Mouse (Mus musculus) left cerebral cortex, postnatal 4 days (tissue): ENCODE measurements at regions not wholly inside any gene's neighbourhood (a gene's known extent, or its start where the extent isn't known, plus 50 kb on each side); places are given as distances from the start of the nearest gene placed in this dataset.
A peak's percentile ranks its signal among the peaks of the same experiment; 100 is the strongest.

Source experiments
- DNase-seq: peaks from one replicate; pipeline ENCODE4 v3.0.0-alpha.2; 2022
- intact Hi-C: fragments of 180-260 bp; cut with DNase I; formaldehyde crosslinking; loops from one replicate; pipeline ENCODE4 v1.15.1; 2025

- no peak for DNase-seq
- intact Hi-C loops: no loop called here
Measured at GRCm38 (mm10) chr19:52878812-52879502, 161.1 kb downstream of the Xpnpep1 start.

GRCm38 (mm10) chr19:52866635-52867034 is 173.4 kb downstream of the Xpnpep1 start:
- intact Hi-C loops: no loop called here

GRCm38 (mm10) chr19:52861576-52861975 is 178.4 kb downstream of the Xpnpep1 start:
- intact Hi-C loops: no loop called here
- no peak for DNase-seq

More at GRCm38 (mm10) chr19:52866635-52867034, 173.4 kb downstream of the Xpnpep1 start:
- no peak for DNase-seq

DNA sequence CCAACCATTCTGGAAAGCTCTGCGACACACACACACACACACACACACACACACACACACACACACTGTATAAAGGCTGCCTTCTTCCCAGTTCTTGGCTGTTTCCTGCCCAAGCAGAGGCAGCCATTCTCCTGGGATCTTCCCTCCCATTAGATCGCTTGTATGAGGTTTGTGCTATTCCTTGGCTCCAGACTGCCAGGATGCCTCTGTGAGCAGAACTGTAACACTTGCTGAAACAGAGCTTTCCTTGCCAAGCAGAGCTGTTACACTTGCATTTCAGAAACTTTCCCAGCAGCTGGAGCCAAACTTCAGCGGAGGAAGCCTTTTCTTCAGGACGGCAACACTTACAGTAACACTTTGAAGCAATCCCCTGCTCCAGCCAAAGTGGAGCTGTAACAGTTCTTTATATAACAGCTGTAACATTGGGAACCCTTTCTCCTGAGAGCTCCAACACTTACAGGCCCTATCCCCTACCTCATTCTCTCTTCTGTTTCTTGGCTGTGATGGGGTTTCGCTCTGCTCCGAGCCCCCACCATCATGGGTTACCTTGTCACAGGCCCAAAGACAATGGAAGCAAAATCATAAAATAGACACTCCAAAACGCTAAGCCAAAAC is 185.8 kb downstream of the Xpnpep1 start:
- peak; percentile 2 for DNase-seq
- intact Hi-C loops: no loop called here

DNA sequence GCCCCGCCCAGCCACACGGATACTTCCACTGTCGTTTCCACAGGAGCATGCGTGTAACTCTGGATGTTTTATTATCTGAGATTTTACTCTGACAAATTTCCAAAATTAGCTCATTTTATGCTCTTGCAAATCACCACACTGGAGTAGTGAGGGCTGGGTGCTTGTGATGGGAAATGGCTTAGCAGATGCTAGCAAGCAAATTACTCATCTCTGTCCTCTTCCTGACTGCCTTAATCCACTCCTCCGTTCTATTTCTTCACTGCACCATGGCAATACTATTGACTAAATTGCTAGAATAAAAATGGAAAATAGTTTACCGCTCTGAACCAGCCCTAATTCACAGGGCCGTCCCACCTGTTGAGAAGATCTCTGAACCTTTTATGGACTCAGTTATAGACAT is 223.8 kb downstream of the Xpnpep1 start:
- intact Hi-C loops: no loop called here
- DNase-seq: no peak

- no peak for DNase-seq
- intact Hi-C loops: no loop called here
Measured at GRCm38 (mm10) chr19:52812046-52812445, 228.0 kb downstream of the Xpnpep1 start.

DNA sequence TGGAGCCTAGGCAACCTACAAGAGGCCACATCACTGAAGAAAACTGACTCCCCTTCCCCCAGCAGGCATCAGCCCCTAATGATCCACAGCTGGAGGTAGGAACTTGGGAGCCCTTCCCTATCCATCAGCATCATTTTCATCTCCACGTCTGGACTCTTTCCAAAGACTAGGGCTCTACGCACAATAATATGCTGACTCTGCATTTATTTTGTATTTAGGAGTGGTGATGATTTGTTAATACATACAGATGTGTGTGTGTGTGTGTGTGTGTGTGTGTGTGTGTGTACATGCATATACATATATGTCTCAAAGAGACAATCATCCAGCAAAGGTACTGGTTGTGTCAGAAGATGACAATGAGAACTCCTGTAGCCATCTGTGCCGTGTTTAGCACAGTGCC is 251.2 kb downstream of the Xpnpep1 start:
- intact Hi-C loops: no loop called here
- DNase-seq: no peak

DNA sequence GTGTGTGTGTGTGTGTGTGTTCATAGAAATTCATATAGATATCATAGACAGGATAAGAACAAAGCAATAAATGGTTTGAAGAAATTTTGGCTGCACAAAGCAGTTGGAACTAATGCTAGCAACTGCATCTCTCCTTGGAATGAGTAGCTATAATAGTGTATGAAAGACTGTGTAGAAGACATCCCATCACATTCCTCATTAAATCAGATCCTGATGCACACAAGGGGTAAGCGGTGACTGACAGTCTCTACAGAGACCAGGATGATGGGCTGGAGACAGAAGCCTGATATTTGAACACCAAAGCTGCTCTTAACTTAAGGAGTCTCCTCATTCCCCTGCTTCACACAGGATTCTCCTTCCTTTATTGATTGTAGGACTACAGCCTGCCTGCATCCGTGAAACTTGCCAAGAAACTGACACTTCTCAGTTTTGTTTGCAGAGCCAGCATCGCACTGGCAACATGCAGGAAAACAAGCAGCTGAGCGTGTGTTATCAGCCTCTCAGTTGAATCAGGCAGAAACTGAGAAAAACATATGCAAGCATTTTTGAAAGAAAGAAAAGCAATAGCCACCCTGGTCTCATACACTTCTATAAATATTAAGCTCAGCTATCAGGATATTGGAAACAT is 271.1 kb downstream of the Xpnpep1 start:
- DNase-seq: peak; percentile 10
- intact Hi-C loops: no loop called here

GRCm38 (mm10) chr19:52768117-52768516 is 271.9 kb downstream of the Xpnpep1 start:
- intact Hi-C loops: no loop called here
- DNase-seq: no peak

GRCm38 (mm10) chr19:52738946-52739345 is 301.1 kb downstream of the Xpnpep1 start:
- DNase-seq: no peak
- intact Hi-C loops: no loop called here

- DNase-seq: no peak
- intact Hi-C loops: no loop called here
Measured at GRCm38 (mm10) chr19:52721776-52722175, 318.2 kb downstream of the Xpnpep1 start.

DNA sequence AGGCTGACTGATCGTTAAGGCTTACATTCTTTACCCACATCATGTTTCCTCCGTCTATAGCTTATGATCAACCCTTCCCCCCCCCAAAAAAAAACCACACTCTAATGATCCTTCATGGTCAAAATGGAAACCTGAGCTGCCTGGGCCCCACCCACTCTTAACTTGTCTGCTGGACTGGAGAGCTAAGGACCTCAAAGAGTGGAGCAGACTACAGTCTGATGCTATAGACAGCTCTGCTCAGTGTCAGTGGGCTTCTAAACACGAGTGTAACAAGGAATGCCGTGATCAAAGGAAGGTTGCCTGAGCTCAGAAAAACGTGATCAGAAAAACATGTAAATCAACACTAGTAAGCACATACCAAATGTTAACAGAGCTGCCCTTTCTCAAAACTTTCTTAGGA is 324.7 kb downstream of the Xpnpep1 start:
- no peak for DNase-seq
- intact Hi-C loops: no loop called here

DNA sequence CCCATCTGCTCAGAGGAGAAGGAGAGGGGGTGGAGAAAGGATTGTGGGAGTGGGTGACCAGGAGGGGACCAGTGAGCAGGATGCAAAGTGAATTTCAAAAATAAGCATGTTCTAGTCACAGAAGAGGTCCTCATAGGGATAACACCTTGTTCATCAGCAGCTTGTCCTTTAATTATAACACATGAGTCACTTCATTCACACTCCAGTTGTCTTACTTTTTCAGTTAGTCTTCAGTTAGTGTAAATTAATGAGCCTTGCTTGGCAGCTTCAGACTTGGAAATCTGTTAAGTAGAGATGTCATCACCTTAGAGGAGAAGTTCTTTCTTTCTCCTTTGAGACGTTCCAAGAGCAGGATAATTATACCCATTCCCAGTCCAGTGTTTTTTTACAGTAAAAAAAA is 332.3 kb downstream of the Xpnpep1 start:
- DNase-seq: no peak
- intact Hi-C loops: no loop called here

DNA sequence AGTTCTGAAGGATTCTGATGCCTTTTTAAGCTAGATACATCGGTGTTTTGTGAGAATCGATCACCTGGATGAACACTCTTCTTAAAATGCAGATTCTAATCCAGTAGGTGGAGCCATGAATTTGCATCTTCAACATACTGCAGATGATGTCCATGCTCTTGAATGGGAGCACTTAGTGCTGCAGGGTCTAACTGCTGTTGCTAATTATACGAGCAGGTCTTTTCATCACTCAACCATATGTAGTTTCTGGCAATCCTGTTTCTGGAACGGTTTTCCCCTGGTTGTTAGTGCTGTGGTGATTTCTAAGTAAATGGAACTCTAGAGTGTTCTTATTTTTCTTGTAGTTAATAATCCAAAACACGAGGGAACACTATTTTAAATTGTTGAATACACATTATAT is 379.0 kb downstream of the Xpnpep1 start:
- intact Hi-C loops: no loop called here
- no peak for DNase-seq

GRCm38 (mm10) chr19:52647066-52648046 is 383.3 kb downstream of the Ins1 start:
- intact Hi-C loops: no loop called here
- DNase-seq: peak; percentile 4

- DNase-seq: no peak
- intact Hi-C loops: no loop called here
Measured at GRCm38 (mm10) chr19:52640228-52640627, 376.1 kb downstream of the Ins1 start.

DNA sequence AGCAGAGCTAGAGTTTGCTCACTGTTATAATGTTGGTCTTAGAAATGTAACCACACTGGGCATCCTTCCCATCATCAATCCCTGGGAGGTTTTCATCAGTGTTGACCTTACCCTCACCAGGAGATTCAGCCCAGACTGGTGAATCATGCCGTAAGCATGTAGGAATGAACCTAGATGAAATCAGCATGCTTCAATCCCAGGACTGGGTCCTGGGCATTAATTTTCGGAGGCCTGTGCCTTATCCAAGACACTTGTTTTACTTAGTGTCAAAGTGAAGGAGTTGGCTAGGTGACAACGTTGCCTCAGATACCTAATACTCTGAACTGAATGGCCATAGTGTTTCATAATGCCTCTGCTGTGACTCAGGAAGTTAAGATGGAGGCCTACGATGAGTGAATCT is 368.4 kb downstream of the Ins1 start:
- intact Hi-C loops: no loop called here
- DNase-seq: no peak

- intact Hi-C loops: no loop called here
- DNase-seq: no peak
Measured at GRCm38 (mm10) chr19:52624310-52624709, 360.2 kb downstream of the Ins1 start.

DNA sequence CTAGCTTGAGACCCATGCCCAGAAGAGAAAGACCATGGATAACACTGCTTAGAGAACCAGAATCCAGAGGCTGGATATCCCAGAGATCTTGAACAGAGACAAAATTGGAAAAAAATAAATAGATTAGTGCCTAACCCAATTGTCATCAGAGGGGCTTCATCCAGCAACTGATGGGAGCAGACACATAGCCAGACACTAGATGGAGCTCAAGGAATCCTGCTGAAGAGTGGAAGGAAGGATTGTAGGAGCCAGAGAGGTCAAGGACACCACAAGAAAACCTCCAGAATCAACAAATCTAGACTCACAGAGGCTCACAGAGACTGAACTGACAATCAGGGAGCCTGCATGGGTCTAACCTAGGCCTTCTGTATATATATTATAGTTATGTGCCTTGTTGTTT is 359.4 kb downstream of the Ins1 start:
- DNase-seq: no peak
- intact Hi-C loops: no loop called here

DNA sequence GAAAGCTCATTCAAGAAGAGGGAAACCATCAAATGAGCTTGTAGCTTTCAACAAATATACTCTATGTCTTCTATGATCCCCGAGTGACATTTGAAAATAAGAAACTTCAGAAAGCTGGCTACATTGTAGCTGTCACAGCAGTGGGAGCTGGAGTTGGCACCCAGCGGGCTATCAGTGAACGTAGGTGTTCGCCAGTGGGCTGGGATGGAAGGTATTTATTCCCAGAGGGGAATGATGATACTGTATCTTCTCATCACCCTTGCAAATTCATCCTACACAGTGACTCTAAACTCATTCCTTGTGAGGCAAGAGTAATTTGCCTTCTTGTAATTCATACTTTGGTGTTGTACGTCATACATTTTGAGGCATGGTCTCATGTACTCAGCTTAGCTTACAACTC is 349.3 kb downstream of the Ins1 start:
- no peak for DNase-seq
- intact Hi-C loops: no loop called here

DNA sequence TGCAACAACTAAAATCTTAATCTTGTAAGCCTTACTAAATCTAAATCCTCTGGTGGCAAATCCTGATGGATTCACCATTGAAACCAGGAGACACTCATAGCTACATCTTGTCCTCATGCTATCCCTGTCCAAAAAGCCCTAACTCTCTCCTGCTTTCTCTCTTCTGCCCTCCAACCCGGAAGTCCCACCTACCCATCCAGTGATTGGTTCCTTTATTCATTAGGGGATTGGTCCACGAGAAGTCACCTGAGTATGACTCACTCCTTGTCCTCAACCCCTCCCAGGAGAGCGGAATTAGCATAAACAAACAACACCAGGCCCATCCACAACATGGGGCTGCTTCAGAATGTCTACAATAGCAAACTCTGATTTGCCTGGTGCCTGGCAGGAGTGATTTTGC is 342.8 kb downstream of the Ins1 start:
- no peak for DNase-seq
- intact Hi-C loops: no loop called here
